Mouse (Mus musculus) cerebellum, postnatal 36 days (tissue): ENCODE measurements at regions not wholly inside any gene's neighbourhood (a gene's known extent, or its start where the extent isn't known, plus 50 kb on each side); places are given as distances from the start of the nearest gene placed in this dataset.

ENCODE experiments used
- DNase-seq, 2 experiments: peaks; one replicate each; pipeline ENCODE4 v3.0.0; 2021 to 2022; ENCODE audit warnings: mixed read lengths in 2 of 2

GRCm38 (mm10) chr2:161164320-161164719, 55.4 kb upstream of the Chd6 start:
- DNase-seq, result no peak
